Mouse (Mus musculus): ENCODE measurements around the gene Brwd1.
"Not testable (repeated sequence)": the region's sequence is repeated elsewhere in the genome, so short reads cannot be mapped to it uniquely, and the experiment has no call there.

Gene Brwd1

GRCm38 (mm10) chr16:96081742-96082241 is 534 bp downstream of the Brwd1 start:
- DNase-seq (ENCODE audit: low read depth in 1 of 2, low spot score in 2 of 2): no peak

DNA sequence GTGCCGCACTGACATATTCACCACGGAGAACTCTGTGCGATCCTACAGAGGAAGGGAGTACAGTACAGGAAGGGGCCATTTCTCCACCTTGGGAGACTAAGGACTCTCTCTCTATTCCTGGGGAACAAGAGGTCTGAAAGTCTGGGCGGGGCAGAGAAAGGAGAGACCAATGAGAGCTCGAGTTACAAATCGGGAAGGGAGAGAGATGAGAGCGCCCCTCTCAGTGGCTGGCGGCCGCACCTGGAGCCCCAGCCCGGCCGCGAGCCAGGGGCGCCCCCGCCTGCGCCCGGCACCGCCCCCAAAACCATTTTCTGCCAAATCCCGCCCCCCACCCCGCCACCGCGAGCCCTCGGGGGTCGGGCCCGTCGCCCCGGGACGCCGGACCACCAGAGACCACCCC is 995 bp downstream of the Brwd1 start:
- peak in 1 of 2 experiments; percentile 71 for DNase-seq (ENCODE audit: low read depth in 1 of 2, low spot score in 2 of 2)

GRCm38 (mm10) chr16:96080524-96080923 is 1.8 kb downstream of the Brwd1 start:
- DNase-seq (ENCODE audit: low read depth in 1 of 2, low spot score in 2 of 2): no peak

DNA sequence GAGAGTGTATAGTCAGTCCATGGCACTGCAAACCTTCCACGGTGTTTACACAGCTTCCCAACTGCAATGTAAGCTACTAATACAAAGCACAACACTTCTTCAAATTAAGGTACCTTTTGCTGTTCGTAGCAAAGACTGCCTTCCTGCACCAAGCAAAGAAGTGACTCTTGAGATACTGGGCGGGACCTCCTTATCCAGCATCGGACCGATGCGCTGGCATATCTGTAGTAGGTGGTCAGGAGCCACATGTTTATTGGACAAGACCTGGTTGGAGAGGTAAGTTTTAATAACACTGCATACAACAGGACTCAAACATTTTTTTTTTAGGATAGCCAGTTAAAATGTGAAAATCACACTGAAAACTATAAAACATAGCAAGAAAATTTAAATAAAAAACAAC is 14.0 kb downstream of the Brwd1 start:
- DNase-seq (ENCODE audit: low read depth in 1 of 2, low spot score in 2 of 2): no peak

DNA sequence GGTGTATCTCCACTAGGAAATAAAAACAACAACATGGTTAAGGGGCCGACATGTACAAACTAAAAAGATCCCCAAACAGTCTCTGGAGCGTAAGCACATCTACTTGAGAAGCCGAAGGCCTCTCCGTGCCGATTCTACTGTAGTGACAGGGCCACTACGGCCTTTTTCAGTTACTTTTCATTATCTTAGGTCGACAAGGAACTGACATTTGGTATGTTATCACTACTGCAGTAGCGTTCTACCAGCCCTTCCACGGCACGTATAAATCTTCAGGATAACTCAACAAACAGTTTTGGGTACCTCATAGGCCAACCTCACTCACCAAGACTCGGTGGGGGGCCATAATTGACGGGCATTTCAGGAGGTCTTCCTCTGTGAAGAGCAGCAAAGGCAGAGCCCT is 16.2 kb downstream of the Brwd1 start:
- DNase-seq (ENCODE audit: low read depth in 1 of 2, low spot score in 2 of 2): no peak

DNA sequence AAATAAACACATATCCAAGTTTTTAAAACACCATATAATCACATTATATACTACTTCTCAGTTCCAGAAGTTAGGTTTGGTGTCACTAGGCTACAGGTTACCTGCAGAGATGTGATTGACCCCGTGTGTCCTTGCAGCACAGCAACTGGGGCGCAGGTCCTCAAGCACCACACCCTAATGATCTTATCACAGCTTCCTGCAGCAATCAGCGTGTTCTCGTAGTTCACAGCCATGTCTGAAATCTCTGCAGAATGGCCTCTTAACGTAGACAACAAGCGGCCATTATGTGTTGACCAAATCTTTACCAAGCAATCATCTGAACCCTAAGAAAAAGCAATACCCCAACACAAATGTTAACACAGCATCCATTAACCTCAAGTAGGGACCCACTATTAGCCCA is 17.7 kb downstream of the Brwd1 start:
- no peak for DNase-seq (ENCODE audit: low read depth in 1 of 2, low spot score in 2 of 2)

DNA sequence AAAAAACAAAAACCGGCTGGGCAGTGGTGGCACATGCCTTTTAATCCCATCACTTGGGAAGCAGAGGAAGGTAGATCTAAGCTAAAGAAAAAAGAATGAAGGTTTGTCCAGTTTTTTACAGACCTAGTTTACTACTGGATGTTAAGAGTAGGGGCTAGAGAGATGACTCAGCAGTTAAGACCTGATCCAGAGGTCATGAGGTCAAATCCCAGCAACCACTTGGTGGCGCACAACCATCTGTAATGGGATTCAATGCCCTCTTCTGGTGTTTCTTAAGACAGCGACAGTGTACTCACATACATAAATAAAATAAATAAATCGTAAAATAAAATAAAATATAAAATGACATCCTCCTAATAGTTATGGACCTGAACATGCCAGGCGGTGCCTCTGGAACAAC is 38.2 kb downstream of the Brwd1 start:
- DNase-seq (ENCODE audit: low read depth in 1 of 2, low spot score in 2 of 2): no peak

GRCm38 (mm10) chr16:96040691-96041090 is 41.6 kb downstream of the Brwd1 start:
- no peak for DNase-seq (ENCODE audit: low read depth in 1 of 2, low spot score in 2 of 2)

DNA sequence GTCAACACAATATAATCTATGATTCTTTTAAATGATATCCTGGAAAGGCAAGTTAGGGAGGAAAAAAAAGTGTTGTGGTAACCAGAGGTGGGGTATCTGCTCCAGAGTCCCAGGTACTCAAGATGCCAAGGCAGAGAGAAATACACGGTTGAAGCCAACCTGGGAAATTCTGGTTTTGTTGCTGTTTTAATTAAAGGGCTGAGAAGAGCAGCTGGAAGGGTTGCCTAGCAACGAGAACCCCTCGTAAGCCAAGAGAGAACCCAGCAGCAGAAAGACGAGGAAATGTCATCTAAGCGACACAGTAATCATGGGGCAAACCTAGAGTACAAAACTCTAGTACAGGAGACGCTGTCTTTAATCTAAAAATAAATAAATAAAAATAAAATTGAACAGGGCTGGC is 42.8 kb downstream of the Brwd1 start:
- no peak for DNase-seq (ENCODE audit: low read depth in 1 of 2, low spot score in 2 of 2)

DNA sequence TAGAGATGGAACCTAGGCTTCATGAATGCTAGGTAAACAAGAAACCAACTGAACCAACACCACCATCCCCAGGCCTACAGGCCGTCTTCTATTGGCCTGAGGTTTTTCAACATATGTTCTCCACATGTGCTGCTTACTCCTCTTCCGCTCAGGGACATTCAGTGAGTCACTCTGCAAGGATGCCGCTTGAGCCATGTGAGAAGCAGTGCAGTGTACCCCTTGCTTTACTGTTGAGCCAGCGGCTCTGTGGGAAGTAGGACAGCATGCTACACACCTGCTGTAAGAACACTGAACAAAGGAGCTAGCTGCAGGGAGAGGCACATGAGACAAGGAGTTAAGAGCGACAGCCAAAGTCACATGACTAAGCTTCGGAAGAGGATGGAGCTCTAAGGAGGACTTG is 47.9 kb downstream of the Brwd1 start:
- no peak for DNase-seq (ENCODE audit: low read depth in 1 of 2, low spot score in 2 of 2)

GRCm38 (mm10) chr16:96032368-96033043 is 49.8 kb downstream of the Brwd1 start:
- DNase-seq (ENCODE audit: low read depth in 1 of 2, low spot score in 2 of 2): no peak

DNA sequence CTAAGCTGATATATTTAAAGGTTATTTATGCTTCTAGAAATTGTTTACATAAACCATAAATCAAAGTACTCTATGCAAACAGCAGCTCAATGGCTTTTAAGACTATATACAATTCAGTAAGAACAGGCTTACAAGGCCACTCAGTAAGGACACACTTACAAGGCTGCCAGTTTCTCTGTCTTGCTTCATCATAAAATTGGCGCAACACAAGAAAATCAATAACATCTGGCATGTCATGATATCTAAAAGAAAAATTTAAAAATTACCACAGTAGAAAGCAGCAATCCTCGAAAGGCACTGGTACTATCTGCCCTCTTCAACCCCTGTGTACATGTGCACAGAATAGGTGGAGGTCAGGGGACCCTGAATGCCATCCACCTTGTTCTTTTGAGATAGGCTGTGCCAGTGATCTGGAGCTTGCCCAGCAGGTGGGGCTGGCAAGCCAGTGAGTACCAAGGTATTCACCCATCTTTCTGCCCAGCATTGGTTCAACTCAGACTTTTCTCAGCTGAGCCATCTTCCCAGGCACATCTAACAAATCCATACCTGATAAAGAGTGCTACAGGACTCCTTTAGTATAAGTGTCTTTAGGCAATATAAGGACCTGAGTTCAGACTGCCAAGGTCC is 51.7 kb downstream of the Brwd1 start:
- DNase-seq (ENCODE audit: low read depth in 1 of 2, low spot score in 2 of 2): no peak

DNA sequence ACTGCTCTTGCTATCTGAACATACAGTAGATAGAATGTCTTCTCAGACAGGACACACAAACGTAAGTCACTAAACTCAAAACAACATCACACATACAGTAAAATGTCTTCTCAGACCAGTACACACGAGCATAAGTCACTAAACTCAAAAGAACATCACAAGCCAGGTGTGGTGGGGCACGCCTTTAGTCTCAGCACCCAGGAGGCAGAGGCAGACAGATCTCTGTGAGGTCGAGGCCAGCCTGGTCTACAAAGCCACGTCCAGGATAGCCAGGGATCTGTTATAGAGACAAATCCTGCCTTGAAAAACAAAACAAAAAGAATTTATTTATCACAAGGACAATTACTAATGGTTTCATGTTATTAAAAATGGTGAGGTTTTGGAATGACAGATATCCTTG is 56.1 kb downstream of the Brwd1 start:
- no peak for DNase-seq (ENCODE audit: low read depth in 1 of 2, low spot score in 2 of 2)

GRCm38 (mm10) chr16:96025244-96025643 is 57.1 kb downstream of the Brwd1 start:
- no peak for DNase-seq (ENCODE audit: low read depth in 1 of 2, low spot score in 2 of 2)

DNA sequence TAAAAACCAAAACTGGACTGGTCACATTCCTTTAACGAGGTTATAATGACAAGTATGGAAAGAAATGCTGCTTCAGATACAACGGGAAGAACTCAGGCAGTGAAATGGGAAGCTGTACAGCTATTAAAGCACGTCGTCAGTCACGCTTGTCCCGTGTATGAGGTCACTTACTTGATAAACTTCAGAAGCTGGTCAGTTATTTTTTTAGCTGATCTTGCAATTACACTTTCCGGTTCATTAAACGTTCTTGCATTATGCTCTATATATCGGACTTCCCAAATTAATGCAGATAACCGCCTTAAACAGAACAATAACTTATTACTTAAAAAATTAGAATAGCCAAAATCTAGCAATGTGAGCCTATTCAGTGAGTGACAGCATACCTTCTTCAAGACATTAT is 61.3 kb downstream of the Brwd1 start:
- DNase-seq (ENCODE audit: low read depth in 1 of 2, low spot score in 2 of 2): no peak

DNA sequence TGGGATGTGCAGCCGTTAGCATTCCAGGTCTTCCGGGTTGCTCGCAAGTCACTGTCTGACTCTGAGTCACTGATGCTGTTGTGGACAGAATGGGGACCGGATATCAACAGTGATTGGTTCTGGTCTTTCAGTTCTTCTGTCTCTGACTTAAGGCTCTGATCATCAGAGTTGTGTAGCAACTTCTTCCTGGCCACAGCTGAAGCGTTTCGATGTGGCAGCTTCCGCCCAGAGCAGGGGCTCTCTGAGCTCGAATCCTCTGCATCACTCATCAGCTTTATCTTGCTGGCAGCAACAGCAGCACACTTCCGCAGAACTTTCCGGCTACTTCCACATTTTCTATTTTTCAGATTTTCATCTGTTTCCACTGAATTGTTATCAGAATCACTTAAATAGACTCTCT is 73.2 kb downstream of the Brwd1 start:
- DNase-seq (ENCODE audit: low read depth in 1 of 2, low spot score in 2 of 2): not testable (repeated sequence)

DNA sequence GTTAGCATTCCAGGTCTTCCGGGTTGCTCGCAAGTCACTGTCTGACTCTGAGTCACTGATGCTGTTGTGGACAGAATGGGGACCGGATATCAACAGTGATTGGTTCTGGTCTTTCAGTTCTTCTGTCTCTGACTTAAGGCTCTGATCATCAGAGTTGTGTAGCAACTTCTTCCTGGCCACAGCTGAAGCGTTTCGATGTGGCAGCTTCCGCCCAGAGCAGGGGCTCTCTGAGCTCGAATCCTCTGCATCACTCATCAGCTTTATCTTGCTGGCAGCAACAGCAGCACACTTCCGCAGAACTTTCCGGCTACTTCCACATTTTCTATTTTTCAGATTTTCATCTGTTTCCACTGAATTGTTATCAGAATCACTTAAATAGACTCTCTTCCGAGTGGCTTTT is 78.0 kb downstream of the Brwd1 start:
- DNase-seq (ENCODE audit: low read depth in 1 of 2, low spot score in 2 of 2): not testable (repeated sequence)

DNA sequence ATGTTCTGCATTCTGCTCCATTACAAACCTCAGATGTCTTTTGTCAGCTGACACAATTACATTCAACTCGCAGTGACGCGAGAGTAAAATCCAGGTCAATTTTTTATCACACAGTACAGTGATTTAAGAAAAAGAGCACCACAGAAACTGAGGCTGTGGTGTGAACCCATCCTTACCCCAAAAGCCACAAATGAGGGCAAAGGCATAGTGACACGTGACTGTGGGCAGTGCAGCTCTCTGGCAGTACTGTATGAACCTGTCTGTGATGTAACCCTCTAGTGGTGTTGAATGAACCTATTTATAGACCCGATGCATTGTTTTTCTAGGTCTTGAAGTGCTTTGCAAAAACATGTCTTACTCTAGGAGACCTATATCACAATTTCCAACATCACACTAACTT is 83.0 kb downstream of the Brwd1 start:
- no peak for DNase-seq (ENCODE audit: low read depth in 1 of 2, low spot score in 2 of 2)

- DNase-seq (ENCODE audit: low read depth in 1 of 2, low spot score in 2 of 2): no peak
Observed at GRCm38 (mm10) chr16:95996156-95996555, 86.2 kb downstream of the Brwd1 start.

DNA sequence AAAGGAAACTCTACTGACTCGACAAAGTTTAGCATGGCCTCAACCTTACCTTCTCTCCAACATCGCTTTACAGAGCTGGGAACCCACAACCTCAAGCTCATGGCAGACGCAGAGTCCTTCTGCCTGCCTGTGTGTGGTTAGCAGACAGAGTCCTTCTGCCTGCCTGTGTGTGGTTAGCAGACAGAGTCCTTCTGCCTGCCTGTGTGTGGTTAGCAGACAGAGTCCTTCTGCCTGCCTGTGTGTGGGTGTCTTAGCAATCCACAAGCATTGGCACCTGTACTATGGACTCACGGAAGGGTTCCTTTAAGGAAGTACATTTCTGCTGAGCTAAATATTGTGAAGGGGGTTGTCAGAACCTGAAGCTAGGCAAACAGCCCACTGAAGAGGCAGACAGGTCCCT is 87.8 kb downstream of the Brwd1 start:
- DNase-seq (ENCODE audit: low read depth in 1 of 2, low spot score in 2 of 2): not testable (repeated sequence)

DNA sequence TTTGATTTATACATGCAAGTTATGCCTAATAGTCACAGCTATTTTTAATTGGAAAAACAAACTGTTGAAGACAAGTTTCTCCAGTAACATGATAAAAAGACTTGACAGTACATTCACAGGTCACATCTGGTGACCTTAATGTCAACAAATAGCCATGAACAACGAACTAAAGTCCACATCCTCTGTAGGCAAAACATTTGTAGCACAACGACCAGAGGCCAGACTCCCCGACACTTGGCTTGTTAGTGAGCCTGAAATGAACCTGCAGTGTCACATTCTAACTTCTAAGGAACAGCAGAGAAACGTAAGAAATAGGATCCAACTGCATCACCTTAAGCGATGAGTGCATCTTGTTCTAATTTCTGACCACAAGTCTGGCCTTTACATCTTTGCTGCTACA is 89.7 kb downstream of the Brwd1 start:
- no peak for DNase-seq (ENCODE audit: low read depth in 1 of 2, low spot score in 2 of 2)

DNA sequence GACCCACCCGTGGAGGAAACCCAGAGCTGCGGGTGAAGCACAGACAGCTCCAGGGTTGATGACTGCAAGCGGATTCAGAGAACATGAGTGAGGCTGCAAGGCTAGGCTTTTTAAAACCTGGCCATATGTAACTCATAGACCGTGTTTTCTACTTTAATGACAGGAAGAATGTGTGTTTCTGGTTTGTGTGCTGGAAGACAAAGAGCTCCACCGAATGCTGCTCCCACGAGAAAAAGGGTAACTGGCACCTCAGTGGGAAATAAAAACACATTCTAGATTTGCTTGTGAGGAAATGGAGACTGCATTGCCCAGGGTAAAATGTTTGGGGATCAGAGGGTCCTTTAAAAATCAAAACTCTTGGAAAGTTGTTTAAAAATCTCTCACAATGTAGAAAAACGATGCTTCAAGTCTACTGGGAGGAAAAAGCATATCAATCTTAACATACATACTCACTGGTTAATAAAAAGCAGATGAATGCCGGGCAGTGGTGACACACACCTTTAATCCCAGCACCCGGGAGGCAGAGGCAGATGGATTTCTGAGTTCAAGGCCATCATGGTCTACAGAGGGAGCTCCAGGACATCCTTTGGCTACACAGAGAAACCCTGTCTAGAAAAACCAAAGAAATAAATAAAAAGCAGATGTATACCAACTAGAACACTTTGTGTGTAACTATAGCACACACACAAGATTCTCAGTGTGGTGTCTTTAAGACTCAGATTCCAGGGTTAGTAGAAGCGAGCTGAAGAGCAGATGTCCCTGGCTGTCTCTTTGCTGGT is 91.0 kb downstream of the Brwd1 start:
- no peak for DNase-seq (ENCODE audit: low read depth in 1 of 2, low spot score in 2 of 2)
